In genomic region chr19:17836566-17837470, GRCm38 (mm10) we compare ENCODE assay signal across 8 mouse cellular contexts. TPM values are rescaled to one million over a fixed set of nuclear protein-coding genes. Genes with fewer than 3 reads are reported as not detected.
DNase-seq lines count a peak whose midpoint lies in the region; ATAC-seq and TF ChIP-seq lines count a peak whose summit lies in the region.

No protein-coding gene starts in this region.

- H3K4me3 ChIP-seq in forebrain, embryonic 15.5 days: peak overlapping the region; percentile 75
- H3K4me3 ChIP-seq in lung, postnatal 0 days (ENCODE audit: low read depth, low read length): peak overlapping the region; percentile 76

- WGBS in forebrain, embryonic 15.5 days: under 1% methylated on average over 72 of the region's 72 CpGs
- WGBS in lung, postnatal 0 days: under 1% methylated on average over 60 of the region's 72 CpGs

- peak overlapping the region; percentile 66 for H3K9ac ChIP-seq in forebrain, embryonic 15.5 days (replicated peaks)
- H3K9ac ChIP-seq in lung, postnatal 0 days (replicated peaks; ENCODE audit: low read depth): peak overlapping the region; percentile 54

- peak; percentile 24 for DNase-seq in ES-CJ7 (ENCODE audit: low read depth, low spot score)
- peak; percentile 63 to 70 for DNase-seq in heart, postnatal 10 days
- peak; percentile 51 to 73 for DNase-seq in kidney, postnatal 25 days
- DNase-seq in lung, postnatal 0 days (ENCODE audit: low spot score): peak; percentile 67
- DNase-seq in right cerebral cortex, postnatal 25 days: peak; percentile 57
- no peak for DNase-seq in thymus, adult 18-20 months

- H3K36me3 ChIP-seq in forebrain, embryonic 15.5 days: no peaks in the 10 kb centered on the region
- no peaks in the 10 kb centered on the region for H3K36me3 ChIP-seq in lung, postnatal 0 days (ENCODE audit: insufficient read depth, low read length)

- ATAC-seq in cerebellum, adult (ENCODE audit: insufficient number of reproducible peaks, low FRiP score, low TSS enrichment): peak; percentile 23; the same call in 1 of the 2 replicates
- peak; percentile 88 for ATAC-seq in forebrain, embryonic 15.5 days (replicated peaks)
- peak; percentile 78 for ATAC-seq in lung, postnatal 0 days

- H3K4me2 ChIP-seq in forebrain, embryonic 15.5 days (replicated peaks): peak overlapping the region; percentile 92
- peak overlapping the region; percentile 91 for H3K4me2 ChIP-seq in lung, postnatal 0 days (replicated peaks; ENCODE audit: low read depth, low read length)

- H3K9me3 ChIP-seq in forebrain, embryonic 15.5 days: no peaks in the 10 kb centered on the region
- no peaks in the 10 kb centered on the region for H3K9me3 ChIP-seq in lung, postnatal 0 days (ENCODE audit: low read length)

- peaks cover 21% of the 10 kb centered on the region for H3K4me1 ChIP-seq in forebrain, embryonic 15.5 days
- 0 out of 2 replicates have a peak, but pooled peaks cover 4% of the 10 kb centered on the region for H3K4me1 ChIP-seq in lung, postnatal 0 days (ENCODE audit: insufficient read depth, low read depth, low read length)

- intact Hi-C loops in heart, postnatal 10 days (cut with DNase I): loop anchor here (5.0 to 10.0 kb wide), 2 partner anchors 370 to 442 kb away; partner anchors contain the start of gene Rfk

- H3K27me3 ChIP-seq in forebrain, embryonic 15.5 days: no peaks in the 10 kb centered on the region
- no peaks in the 10 kb centered on the region for H3K27me3 ChIP-seq in lung, postnatal 0 days (replicated peaks; ENCODE audit: insufficient read depth, low read length)

- TF ChIP-seq CTCF in lung, postnatal 0 days (IDR thresholded peaks at IDR 0.05): peak; percentile 25; the same call in 1 of the 2 replicates

- H3K27ac ChIP-seq in forebrain, embryonic 15.5 days (replicated peaks): peak overlapping the region; percentile 79
- H3K27ac ChIP-seq in lung, postnatal 0 days (ENCODE audit: low read length): peak overlapping the region; percentile 71

- TF ChIP-seq EP300 in lung, postnatal 0 days (IDR thresholded peaks at IDR 0.05): no peak

RNA-seq across cellular contexts. Expression of gene Pcsk5, which starts 0.6 kb away (rescaled TPM):
- polyA plus RNA-seq in forebrain, embryonic 15.5 days (2015; fragmentation: Nextera tagmentation; extraction: Ambion mirVana): 7.5 and 7.7 TPM in 2 replicates
- total RNA-seq in heart, postnatal 10 days (2021): 1 to 10 TPM; 6.7 TPM
- 26.3 and 29.9 TPM in 2 replicates for polyA plus RNA-seq in lung, postnatal 0 days (2015; fragmentation: Nextera tagmentation; extraction: Ambion mirVana)

Comparison
In these comparisons a context has a peak if more than half of its experiments do, and no peak if none do; other contexts are left out.
1. DNase-seq: peak in ES-CJ7 (single experiment), heart, postnatal 10 days (2 of 2), kidney, postnatal 25 days (2 of 2), lung, postnatal 0 days (single experiment) and right cerebral cortex, postnatal 25 days (single experiment); none in thymus, adult 18-20 months (0 of 2).
2. ATAC-seq: peak in every context shown above with its lines; median percentile 88 in forebrain, embryonic 15.5 days; 78 in lung, postnatal 0 days; 23 in cerebellum, adult.